Mouse (Mus musculus) mammary gland, adult 2 months (tissue): ENCODE data around the gene Glrb. TPM values are rescaled to one million over a fixed set of nuclear protein-coding genes. Genes with fewer than 3 reads are reported as not detected.

Experiments
- polyA plus RNA-seq: library from polyadenylated mRNA; depleted of rRNA; stranded (reverse); fragments of >200 nt; gene quantifications from 2 replicates; pipeline ENCODE4 v1.2.3, GENCODE M21; 2012; ENCODE audit warnings: low replicate concordance; rRNA removed

The Glrb gene
- polyA plus RNA-seq = 0.27 and 0.83 TPM in 2 replicates

GRCm38 (mm10) chr3:80913111-80913778 is at the start of gene Glrb:
TSS of gene Glrb (minus strand) at chr3:80913660.

GRCm38 (mm10) chr3:80802596-80803081 is 110.8 kb downstream of the Glrb start, which contains the start of gene Gria2:
TSS of gene Gria2 (minus strand) at chr3:80802835.

Other genes with a start within 250 kb of the Glrb start
- 0.06 TPM in 1 of 2 replicates, not detected in the other for gene Gria2, start 110.8 kb downstream of the Glrb start, polyA plus RNA-seq
- 5.9 and 8.0 TPM in 2 replicates for gene Pdgfc, start 122.8 kb upstream of the Glrb start, polyA plus RNA-seq